Comparison of ENCODE assay signal across 8 mouse cellular contexts in genomic region chr5:135960909-135961635, GRCm38 (mm10). TPM values are rescaled to one million over a fixed set of nuclear protein-coding genes. Genes with fewer than 3 reads are reported as not detected.
DNase-seq lines count a peak whose midpoint lies in the region; ATAC-seq and TF ChIP-seq lines count a peak whose summit lies in the region.

No protein-coding gene starts in this region.

- no peak overlapping the region for H3K4me3 ChIP-seq in gastrocnemius, adult 2 months
- peak overlapping the region; percentile 70 for H3K4me3 ChIP-seq in liver, embryonic 13.5 days (replicated peaks)

- H3K27me3 ChIP-seq in liver, embryonic 13.5 days, result 0 out of 2 replicates have a peak, but pooled peaks cover 2% of the 10 kb centered on the region

- peak overlapping the region; percentile 99 for H3K4me2 ChIP-seq in liver, embryonic 13.5 days

- peak overlapping the region; percentile 99 for H3K27ac ChIP-seq in gastrocnemius, adult 2 months
- H3K27ac ChIP-seq in liver, embryonic 13.5 days, result peak overlapping the region; percentile 99

- peak; percentile 43 for DNase-seq in gastrocnemius, adult 2 months
- no peak for DNase-seq in gastrocnemius, postnatal 25 days
- peak; percentile 25 for DNase-seq in thymus, postnatal 4 days
- no peak for DNase-seq in thymus, postnatal 10 days (ENCODE audit: low spot score in 2 of 2)
- DNase-seq in liver, embryonic 13.5 days, result no peak
- DNase-seq in T-cell, adult 2 months (ENCODE audit: low spot score), result no peak
- no peak for DNase-seq in urinary bladder, postnatal 4 days (ENCODE audit: low spot score in 2 of 2)
- DNase-seq in MN1 (ENCODE audit: low spot score), result no peak

- WGBS in liver, embryonic 13.5 days (ENCODE audit: insufficient replicate concordance), result 82% methylated on average over 15 of the region's 15 CpGs

- H3K36me3 ChIP-seq in liver, embryonic 13.5 days, result no peaks in the 10 kb centered on the region

- no peaks in the 10 kb centered on the region for H3K9me3 ChIP-seq in liver, embryonic 13.5 days (replicated peaks)

- peak overlapping the region; percentile 76 for H3K9ac ChIP-seq in liver, embryonic 13.5 days

- intact Hi-C loops in gastrocnemius, adult 2 months (cut with DNase I), result no loop called here

- H3K4me1 ChIP-seq in liver, embryonic 13.5 days (replicated peaks), result peaks cover 76% of the 10 kb centered on the region

- no peak for TF ChIP-seq CTCF in gastrocnemius, adult 2 months (IDR thresholded peaks at IDR 0.05)

- no peak for ATAC-seq in liver, embryonic 13.5 days (ENCODE audit: low read depth)

RNA-seq across cellular contexts. Expression of gene Ssc4d, which starts 13.3 kb away (rescaled TPM):
- under 1 TPM; 0.22 to 0.59 TPM for total RNA-seq in gastrocnemius, adult 2 months (2021)
- total RNA-seq in gastrocnemius, postnatal 25 days (2021), result 1 to 10 TPM in 1 of 2 experiments, under 1 TPM in 1; 0.67 to 1.2 TPM
- 1.8 TPM in 2 replicates for polyA plus RNA-seq in liver, embryonic 13.5 days (2015; fragmentation: Nextera tagmentation; extraction: Ambion mirVana)

RNA-seq across cellular contexts. Expression of gene Zp3, which starts 18.8 kb away (rescaled TPM):
- total RNA-seq in gastrocnemius, adult 2 months (2021), result not detected
- total RNA-seq in gastrocnemius, postnatal 25 days (2021), result not detected
- not detected in 2 replicates for polyA plus RNA-seq in liver, embryonic 13.5 days (2015; fragmentation: Nextera tagmentation; extraction: Ambion mirVana)

RNA-seq across cellular contexts. Expression of gene Ywhag, which starts 26.7 kb away (rescaled TPM):
- total RNA-seq in gastrocnemius, adult 2 months (2021), result 100 to 1,000 TPM; 289 to 303 TPM
- 100 to 1,000 TPM; 282 to 288 TPM for total RNA-seq in gastrocnemius, postnatal 25 days (2021)
- polyA plus RNA-seq in liver, embryonic 13.5 days (2015; fragmentation: Nextera tagmentation; extraction: Ambion mirVana), result 80.8 and 100 TPM in 2 replicates

RNA-seq across cellular contexts. Expression of gene Dtx2, which starts 33.5 kb away (rescaled TPM):
- 1 to 10 TPM; 6.5 to 8.2 TPM for total RNA-seq in gastrocnemius, adult 2 months (2021)
- total RNA-seq in gastrocnemius, postnatal 25 days (2021), result 1 to 10 TPM; 5.9 to 7.3 TPM
- polyA plus RNA-seq in liver, embryonic 13.5 days (2015; fragmentation: Nextera tagmentation; extraction: Ambion mirVana), result 6.7 and 7.0 TPM in 2 replicates

Comparison
In these comparisons a context has a peak if more than half of its experiments do, and no peak if none do; other contexts are left out.
1. DNase-seq: peak in gastrocnemius, adult 2 months (single experiment) and thymus, postnatal 4 days (single experiment); none in gastrocnemius, postnatal 25 days (single experiment), thymus, postnatal 10 days (0 of 2), liver, embryonic 13.5 days (single experiment), T-cell, adult 2 months (single experiment), urinary bladder, postnatal 4 days (0 of 2) and MN1 (single experiment).